Mouse (Mus musculus): Measurements from ENCODE around the gene Gpatch3. TPM values are rescaled to one million over a fixed set of nuclear protein-coding genes. Genes with fewer than 3 reads are reported as not detected.
A peak's percentile ranks its signal among the peaks of the same experiment; 100 is the strongest.

Gene Gpatch3
- 0.84 TPM in 1 of 2 replicates, not detected in the other for total RNA-seq (2015; ENCODE audit: low replicate concordance)
- 9.7 and 26.5 TPM in 2 replicates for total RNA-seq (2017; ENCODE audit: low replicate concordance)

GRCm38 (mm10) chr4:133574070-133574842 lies at the start of gene Gpatch3:
TSS of gene Gpatch3 (plus strand) at chr4:133574745.
- peak; percentile 99 for ATAC-seq (replicated peaks; ENCODE audit: low FRiP score, poor library complexity, severe bottlenecking)

GRCm38 (mm10) chr4:133527788-133528187 lies 46.8 kb upstream of the Gpatch3 start:
- no peak for ATAC-seq (replicated peaks; ENCODE audit: low FRiP score, poor library complexity, severe bottlenecking)

DNA sequence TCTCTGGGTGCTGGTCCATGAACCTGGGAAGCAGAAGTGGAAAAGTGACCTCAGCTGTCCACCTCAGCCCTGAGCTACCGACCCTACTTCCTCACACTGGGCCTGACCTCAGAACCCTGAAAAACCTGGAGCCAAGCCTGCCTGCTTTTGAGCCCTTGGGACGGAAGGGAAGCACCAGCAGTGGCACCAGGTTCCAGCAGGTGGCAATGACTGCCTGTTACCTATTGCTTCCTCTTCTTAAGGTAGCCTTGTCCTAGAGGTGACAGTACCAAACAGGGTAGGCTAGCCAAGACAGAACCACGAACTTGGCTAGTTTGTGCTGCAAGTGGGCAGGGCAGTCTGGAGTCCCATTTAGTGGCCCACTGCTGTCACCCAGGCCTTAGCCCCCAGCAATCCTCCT lies 41.8 kb upstream of the Gpatch3 start:
- no peak for ATAC-seq (replicated peaks; ENCODE audit: low FRiP score, poor library complexity, severe bottlenecking)

DNA sequence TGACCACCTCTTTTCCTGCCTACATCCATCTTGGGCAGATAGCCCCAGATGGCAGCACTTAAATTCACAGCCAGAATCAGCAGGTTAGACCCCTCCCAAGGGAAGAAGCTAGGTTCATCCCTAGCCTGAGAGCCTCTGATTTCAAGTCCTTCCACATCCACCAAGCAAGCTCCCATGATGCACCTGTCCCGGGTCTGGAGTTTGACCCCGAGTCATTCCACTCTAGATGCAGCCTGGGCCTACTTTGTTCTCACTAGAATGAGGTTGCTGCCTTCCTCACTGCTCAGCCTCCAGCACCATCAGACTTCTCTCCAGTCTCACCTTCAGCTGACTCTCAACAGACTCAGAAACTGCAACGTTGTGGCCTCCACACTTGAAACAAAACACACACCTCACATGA lies 38.5 kb upstream of the Gpatch3 start:
- ATAC-seq (replicated peaks; ENCODE audit: low FRiP score, poor library complexity, severe bottlenecking) = no peak

- no peak for ATAC-seq (replicated peaks; ENCODE audit: low FRiP score, poor library complexity, severe bottlenecking)
Measured at GRCm38 (mm10) chr4:133536652-133537051, 37.9 kb upstream of the Gpatch3 start.

GRCm38 (mm10) chr4:133545272-133546231 lies 29.0 kb upstream of the Gpatch3 start, which contains the start of gene Nudc:
TSS of gene Nudc (minus strand) at chr4:133545996.
- ATAC-seq (replicated peaks; ENCODE audit: low FRiP score, poor library complexity, severe bottlenecking) = peak; percentile 99

GRCm38 (mm10) chr4:133552029-133552428 lies 22.5 kb upstream of the Gpatch3 start:
- no peak for ATAC-seq (replicated peaks; ENCODE audit: low FRiP score, poor library complexity, severe bottlenecking)

DNA sequence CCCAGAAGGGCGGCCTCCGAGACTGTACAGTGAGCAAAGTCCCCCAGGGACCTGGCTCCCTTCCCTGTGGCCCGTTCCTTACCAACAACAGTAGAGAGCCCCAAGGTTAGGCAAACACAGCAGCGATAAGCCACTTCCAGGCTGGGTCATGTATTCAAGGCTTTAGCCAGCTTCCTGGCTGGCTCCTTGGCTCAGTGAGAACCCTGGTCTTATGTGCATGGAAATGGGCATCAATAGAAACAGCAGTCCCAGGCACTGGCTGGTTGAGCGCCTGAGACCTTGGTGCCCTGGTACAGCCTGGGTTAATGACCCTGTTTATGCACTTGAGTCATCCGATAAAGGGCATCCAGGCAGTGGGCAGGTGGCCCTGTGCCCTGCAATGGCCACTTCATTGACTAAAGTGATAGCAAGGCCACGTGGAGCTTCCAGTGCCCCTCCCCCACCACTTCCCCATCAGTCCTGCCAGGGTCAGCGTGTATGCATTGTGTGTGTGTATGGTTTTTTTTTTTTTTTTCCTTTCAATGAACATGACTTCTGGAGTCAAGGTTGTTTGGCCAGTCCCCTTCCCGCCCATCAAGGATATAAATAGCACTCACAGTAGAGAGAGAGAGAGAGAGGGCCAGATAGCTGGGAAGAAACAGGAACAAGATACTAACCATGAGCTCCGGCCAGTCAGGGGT lies 21.6 kb upstream of the Gpatch3 start, which contains the start of gene Nr0b2:
TSS of gene Nr0b2 (plus strand) at position 609 of the 680 bp plus-strand sequence.
- no peak for ATAC-seq (replicated peaks; ENCODE audit: low FRiP score, poor library complexity, severe bottlenecking)

DNA sequence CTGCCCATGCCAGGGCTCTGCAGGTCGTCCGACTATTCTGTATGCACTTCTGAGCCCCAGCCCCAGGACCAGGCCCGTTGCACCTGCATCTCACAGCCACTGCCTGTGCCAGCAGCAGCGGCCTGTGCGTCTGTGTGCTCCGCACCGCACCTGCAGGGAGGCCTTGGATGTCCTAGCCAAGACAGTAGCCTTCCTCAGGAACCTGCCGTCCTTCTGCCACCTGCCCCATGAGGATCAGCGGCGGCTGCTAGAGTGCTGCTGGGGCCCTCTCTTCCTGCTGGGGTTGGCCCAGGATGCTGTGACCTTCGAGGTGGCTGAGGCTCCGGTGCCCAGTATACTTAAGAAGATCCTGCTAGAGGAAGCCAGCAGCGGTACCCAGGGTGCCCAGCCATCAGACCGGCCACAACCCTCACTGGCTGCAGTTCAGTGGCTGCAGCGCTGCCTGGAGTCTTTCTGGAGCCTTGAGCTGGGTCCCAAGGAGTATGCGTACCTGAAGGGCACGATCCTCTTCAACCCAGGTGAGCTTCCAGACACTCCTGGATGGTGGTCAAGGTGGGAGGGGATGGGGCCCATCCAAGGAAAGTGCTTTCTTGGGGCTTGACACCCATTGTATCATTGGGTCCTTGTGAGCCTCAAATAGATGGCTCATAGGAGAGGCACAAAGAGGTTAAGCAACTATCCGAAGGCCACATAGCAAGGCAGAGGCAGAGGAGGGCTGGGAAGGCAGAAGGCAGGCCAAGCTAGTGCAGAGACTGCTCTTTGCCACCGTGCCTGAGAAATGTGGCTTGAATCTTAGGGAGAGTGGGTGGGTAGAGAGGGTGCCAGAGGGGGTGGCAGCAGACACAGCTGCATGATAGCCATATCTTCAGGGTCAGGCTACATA lies 20.9 kb upstream of the Gpatch3 start:
- ATAC-seq (replicated peaks; ENCODE audit: low FRiP score, poor library complexity, severe bottlenecking) = no peak

DNA sequence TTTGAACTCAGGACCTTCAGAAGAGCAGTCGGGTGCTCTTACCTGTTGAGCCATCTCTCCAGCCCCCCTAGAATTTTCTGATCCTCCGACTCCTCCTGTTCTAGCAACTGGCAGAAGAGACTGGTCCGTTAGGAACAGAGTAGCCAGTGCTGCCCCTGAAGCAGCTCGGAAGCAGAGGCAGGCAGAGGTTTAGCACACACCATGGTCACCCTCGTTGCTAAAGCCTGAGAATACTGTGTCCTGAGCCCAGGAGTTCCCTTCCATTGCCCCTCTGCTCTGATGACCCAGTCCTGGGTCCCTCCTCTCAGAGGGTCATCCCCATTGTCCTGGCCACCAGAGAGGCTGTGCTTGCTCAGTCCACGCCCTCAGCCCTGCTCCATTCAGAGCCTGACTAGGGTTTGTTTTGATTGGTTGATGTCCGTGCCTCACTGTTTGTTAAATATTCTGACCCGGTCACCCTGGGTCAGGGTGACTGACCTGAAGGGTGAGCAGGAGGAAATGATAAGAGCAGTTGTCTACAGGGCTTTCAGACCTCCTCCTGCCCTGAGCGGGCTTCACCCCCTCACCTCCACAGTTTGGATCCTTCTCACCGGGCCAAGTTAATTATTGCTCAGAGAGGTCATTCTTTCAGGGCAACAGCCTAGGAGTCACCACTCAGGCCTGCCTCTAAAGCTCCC lies 17.4 kb upstream of the Gpatch3 start:
- ATAC-seq (replicated peaks; ENCODE audit: low FRiP score, poor library complexity, severe bottlenecking) = no peak

GRCm38 (mm10) chr4:133559846-133560245 lies 14.7 kb upstream of the Gpatch3 start:
- no peak for ATAC-seq (replicated peaks; ENCODE audit: low FRiP score, poor library complexity, severe bottlenecking)

DNA sequence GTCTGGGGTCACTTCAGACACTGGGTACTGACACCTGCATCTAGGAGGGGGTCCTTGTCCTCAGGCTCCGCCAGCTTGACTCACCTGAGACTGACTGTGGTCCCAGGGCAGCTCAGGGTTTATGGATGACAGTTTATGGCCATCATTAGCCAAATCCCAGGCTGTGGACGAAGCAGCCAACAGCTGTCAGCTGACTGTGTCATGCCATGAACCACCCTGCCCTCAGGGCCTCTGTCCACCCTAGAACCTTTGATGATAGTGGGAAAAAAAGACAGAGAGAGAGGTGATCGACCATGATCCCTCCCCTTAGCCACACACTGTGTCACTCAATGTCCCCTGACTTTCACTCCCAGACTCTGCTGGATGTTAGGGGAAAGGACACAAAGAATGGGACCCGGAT lies 12.9 kb upstream of the Gpatch3 start:
- ATAC-seq (replicated peaks; ENCODE audit: low FRiP score, poor library complexity, severe bottlenecking) = no peak

- ATAC-seq (replicated peaks; ENCODE audit: low FRiP score, poor library complexity, severe bottlenecking) = no peak
Measured at GRCm38 (mm10) chr4:133563123-133563571, 11.4 kb upstream of the Gpatch3 start.

DNA sequence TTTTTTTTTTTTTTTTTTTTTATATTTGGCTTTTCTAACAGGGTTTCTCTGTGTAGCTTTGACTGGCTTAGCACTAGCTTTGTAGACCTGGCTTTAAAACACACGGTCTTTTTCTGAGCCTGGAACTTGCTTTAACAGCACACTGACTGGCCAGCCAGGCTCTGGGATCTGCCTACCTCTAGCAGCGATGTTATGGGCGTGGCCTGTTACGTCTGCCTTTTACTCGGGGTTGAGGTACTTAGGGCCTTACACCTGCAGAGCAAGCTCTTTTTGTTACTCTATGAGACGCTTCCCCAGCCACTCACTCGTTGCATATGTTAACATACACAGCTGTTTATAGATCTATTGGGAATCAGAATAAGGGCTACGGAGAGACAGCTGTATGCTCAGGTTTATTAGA lies 7.3 kb upstream of the Gpatch3 start:
- no peak for ATAC-seq (replicated peaks; ENCODE audit: low FRiP score, poor library complexity, severe bottlenecking)

GRCm38 (mm10) chr4:133569291-133570065 lies 5.1 kb upstream of the Gpatch3 start:
- no peak for ATAC-seq (replicated peaks; ENCODE audit: low FRiP score, poor library complexity, severe bottlenecking)

GRCm38 (mm10) chr4:133570066-133570466 lies 4.5 kb upstream of the Gpatch3 start:
- ATAC-seq (replicated peaks; ENCODE audit: low FRiP score, poor library complexity, severe bottlenecking) = no peak

- no peak for ATAC-seq (replicated peaks; ENCODE audit: low FRiP score, poor library complexity, severe bottlenecking)
Measured at GRCm38 (mm10) chr4:133574843-133575202, 278 bp downstream of the Gpatch3 start.

- no peak for ATAC-seq (replicated peaks; ENCODE audit: low FRiP score, poor library complexity, severe bottlenecking)
Measured at GRCm38 (mm10) chr4:133577983-133578382, 3.4 kb downstream of the Gpatch3 start.
